Mouse (Mus musculus): ENCODE results near the gene Maml3.

The Maml3 gene

GRCm38 (mm10) chr3:51694576-51694975, 410.3 kb downstream of the Maml3 start:
- DNase-seq, result no peak

DNA sequence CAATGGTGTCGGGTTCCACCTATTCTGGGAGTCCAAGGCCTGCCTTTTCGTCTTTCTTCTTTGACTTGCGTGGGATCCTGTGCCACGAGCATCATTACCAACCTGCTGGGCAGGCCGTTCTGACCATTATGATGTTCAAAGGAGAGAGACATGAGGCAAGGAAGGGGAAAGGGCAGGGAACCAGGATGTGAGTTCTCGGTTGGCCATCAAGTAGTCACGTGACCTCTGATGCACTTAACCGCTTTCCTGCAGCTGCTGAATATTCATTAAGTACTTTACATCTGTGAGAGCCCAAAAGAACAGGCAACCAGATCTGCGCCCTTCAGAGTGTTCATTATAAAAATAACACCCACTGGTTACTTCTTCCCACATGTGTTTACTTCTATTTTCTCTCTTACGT, 411.7 kb downstream of the Maml3 start:
- DNase-seq, result no peak

GRCm38 (mm10) chr3:51688725-51689124, 416.2 kb downstream of the Maml3 start:
- no peak for DNase-seq

DNA sequence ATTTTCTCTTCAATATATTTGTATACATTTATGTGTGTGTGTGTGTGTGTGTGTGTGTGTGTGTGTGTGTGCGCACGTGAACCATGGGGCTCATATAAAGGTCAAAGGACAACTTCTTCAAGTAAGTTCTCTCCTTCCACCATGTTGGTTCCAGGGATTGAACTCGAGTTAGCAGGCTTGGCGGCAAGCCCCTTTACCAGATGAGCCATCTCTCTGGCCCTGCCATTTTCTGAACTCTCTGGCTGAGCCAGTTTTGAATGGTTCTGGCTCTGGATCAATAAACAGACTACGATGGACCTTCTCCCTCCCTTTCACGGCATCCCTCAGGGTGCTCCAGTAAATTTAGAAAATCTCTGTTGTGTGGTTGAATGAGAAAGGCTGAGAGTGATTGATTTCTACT, 418.1 kb downstream of the Maml3 start:
- no peak for DNase-seq

DNA sequence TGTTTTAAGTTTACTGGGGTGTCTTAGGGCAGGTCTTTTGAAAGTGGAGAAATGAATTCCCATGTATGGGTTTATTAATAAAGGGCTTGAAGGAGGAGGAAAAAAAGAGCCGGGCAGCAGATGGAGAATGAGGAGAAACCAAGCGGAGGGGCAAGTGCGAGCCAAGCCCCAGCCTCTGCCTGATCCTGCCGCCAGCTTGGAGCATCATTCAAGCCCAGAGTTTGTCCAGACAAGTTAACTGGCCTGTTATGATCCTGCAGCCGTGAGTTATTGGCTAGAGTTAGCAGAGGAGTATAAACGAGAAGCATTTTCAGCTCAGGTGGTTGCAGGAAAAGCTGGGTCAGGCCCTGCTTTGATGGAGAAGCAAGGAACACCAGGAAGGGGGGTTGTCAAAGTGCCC, 418.6 kb downstream of the Maml3 start:
- no peak for DNase-seq

DNA sequence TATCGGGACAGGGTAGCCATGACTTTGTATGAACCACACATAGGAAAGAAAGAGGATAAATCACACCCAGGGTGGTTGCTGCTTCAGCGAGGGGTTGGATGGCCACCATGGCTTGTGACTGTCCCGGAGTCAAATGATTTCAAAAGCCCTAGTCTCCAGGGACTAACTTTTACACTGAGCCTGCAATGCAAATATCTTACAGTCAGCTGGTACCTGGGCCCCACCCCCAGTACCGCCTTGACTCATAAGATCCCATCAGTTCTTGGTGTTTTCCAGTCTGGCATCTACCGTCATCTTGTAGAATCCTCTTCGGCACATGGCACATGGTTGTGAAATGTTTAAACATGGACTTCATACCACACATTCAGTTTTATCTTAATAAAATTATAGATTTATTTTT, 419.3 kb downstream of the Maml3 start:
- DNase-seq, result no peak

DNA sequence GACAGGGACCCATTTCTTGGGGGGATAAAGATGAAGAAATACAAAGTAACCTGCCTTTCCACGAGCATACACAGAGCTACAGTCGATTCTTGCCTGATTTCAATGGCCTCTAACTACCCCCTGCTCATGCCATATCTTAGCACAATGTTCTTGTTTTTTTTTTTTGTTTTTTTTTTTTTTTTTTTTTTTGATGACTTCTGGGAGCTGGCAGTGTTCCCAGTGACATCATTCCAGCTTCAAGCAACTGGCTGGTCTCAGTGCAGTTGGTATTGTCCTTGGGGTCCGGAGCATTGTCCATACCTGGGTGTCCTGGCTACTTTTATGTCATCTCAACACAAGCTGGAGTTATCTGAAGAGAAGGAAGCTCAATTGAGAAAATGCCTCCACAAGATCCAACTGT, 429.9 kb downstream of the Maml3 start:
- DNase-seq, result no peak

- DNase-seq, result peak; percentile 37
Measured at GRCm38 (mm10) chr3:51673408-51674086, 431.3 kb downstream of the Maml3 start.

DNA sequence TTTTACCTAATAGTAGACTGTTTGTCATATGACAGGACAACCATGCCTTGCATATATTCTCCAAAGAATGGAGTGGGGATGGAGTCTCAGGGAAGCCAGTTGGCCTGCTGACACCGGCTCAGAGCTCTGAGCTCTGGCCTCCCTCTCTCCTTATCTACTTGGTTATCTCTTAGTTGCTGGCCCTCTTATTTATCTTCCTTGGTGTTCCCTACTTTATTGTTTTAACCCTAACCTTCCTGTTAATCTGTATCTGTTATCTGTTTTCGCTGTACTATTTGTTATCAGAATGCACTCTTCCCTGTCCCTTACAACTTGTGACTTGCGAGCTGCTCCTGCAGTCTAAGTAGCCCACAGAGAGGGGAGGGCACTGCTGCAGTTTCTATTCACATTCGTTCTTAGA, 432.2 kb downstream of the Maml3 start:
- DNase-seq, result no peak

- DNase-seq, result no peak
Measured at GRCm38 (mm10) chr3:51671071-51671469, 433.8 kb downstream of the Maml3 start.

DNA sequence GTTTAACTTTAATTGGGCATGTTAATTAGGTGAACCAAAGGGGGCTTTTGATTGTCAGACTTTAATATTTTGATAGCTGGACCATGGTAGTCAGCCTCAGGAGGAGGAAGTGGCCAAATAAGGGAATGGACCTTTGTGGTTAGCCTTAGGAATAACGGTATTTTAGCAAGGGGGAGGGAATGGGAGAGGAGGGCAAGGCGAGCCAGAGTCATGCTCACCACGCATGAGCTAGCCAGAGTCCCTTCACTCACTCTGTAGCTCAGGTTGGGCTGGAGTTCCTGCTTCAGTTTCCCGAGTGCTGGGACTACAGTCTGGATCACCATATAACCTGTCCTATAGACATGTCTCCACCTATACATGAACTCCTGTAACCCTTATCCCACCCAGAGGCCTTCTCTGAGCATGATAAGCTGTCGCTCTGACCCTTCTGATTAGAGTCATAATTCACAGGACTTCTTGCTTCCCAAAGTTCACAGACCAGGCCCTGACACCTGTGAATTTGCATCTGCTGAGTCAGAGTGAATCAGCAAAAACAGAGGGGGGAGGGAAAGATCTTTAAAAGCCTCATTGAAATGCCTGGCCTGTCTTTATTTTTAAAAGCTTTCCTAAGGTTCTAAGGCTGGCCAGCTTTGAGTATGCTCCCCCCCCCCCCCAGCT, 434.3 kb downstream of the Maml3 start:
- no peak for DNase-seq

GRCm38 (mm10) chr3:51668607-51669006, 436.3 kb downstream of the Maml3 start:
- DNase-seq, result no peak

- peak; percentile 38 for DNase-seq
Measured at GRCm38 (mm10) chr3:51662557-51662956, 442.3 kb downstream of the Maml3 start.

DNA sequence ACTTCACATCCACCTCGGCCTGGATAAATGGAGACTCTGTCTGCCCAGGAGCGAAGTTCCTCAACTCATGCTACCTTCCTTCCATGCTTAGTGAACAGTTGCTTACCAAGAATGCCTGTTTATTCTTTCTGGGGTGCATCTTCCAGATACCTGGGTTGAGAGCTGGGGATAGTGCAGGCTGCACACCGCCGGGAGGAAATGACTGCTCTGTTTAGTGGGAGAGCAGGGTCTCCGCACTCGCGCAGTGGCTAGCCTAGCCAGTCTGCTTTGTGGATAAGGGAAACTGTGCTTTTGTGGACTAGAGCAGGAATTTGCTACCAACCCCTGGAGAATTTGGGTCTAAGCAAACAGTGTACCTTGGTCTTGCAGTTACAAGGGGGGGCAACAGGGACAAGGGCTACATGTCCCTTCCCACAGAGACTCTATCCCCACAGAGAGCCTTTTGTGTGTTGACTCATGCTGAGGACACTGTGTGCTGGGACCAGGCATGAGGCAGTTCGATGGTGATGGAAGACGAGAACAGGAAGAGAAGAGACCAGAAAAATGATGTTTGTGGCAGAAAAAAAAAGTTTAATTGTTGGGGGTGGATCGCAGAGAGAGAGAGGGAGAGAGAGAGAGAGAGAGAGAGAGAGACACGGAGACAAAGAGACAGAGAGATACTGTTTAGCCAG, 442.9 kb downstream of the Maml3 start:
- no peak for DNase-seq

DNA sequence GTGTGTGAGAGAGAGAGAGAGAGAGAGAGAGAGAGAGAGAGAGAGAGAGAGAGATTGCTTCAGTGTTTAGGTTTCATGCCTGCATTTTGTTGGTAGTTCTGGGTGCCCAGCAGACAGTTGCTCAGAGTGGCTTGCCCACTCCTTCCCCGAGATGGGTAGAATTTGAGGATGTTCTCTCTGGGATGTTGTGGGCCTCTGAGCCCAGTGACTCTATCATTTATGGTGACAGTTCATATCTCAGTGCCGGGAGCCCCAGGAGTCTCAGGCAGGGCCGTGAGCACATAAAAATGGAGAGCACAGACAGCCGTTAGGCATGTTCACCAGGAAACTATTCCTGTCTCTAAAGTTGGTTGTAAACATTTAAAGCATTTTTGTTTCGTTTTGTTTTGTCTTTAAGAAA, 443.5 kb downstream of the Maml3 start:
- no peak for DNase-seq

DNA sequence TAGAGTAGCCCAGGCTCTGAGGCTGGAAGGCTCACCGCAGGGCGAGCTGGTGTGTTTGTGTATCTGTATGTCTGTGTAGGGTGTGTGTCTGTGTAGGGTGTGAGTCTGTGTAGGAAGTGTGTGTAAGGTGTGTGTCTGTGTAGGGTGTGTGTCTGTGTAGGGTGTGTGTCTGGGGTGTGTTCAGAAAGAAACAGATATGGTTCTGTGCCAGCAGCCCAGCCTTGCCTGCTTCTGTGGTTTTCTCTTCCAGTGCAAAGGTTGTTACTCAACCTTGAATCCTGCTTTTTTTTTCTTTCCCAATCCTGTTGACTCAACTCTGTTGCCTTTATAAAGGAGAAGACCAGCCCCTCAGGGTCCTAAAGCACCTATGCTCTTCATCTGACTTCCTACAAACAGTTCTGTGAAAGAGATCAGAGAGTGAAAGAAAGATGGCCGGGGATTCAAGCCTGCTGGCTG, 444.0 kb downstream of the Maml3 start:
- no peak for DNase-seq

GRCm38 (mm10) chr3:51660060-51660459, 444.8 kb downstream of the Maml3 start, which contains the start of gene Mgst2:
Gene Mgst2 (plus strand): TSS chr3:51660360.
- DNase-seq, result no peak

DNA sequence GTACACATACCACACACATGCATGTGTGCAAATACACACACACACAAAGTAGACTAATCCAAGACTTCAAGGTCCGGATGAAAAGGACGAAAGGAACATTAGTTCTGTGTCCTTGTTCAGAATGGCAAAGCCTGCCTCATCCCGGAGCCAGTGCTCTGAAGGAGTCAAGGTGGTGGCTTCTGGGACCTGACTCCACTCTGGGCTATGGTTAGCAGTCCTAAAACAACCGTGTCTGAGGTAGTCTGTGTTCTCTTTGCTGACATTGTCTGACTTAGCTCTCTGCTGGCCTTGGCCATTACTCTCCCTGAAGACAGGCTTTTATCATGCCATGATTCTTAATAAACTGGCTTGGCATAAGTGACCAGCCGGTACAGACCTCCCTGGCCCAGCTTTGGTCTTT, 445.5 kb downstream of the Maml3 start:
- DNase-seq, result no peak

- no peak for DNase-seq
Measured at GRCm38 (mm10) chr3:51654303-51655055, 450.4 kb downstream of the Maml3 start.

- peak; percentile 28 for DNase-seq
Measured at GRCm38 (mm10) chr3:51652701-51653100, 452.2 kb downstream of the Maml3 start.

- peak; percentile 63 for DNase-seq
Measured at GRCm38 (mm10) chr3:51652292-51652691, 452.6 kb downstream of the Maml3 start.

GRCm38 (mm10) chr3:51651149-51651548, 453.7 kb downstream of the Maml3 start:
- DNase-seq, result no peak

- no peak for DNase-seq
Measured at GRCm38 (mm10) chr3:51649986-51650385, 454.9 kb downstream of the Maml3 start.

Data from layer of hippocampus, adult 9-11 months (tissue).